Mouse (Mus musculus): ENCODE results near the gene Lin28b. TPM values are rescaled to one million over a fixed set of nuclear protein-coding genes. Genes with fewer than 3 reads are reported as not detected.

Lin28b gene
- polyA plus RNA-seq, 2 experiments: 1.1 to 1.2 TPM

GRCm38 (mm10) chr10:45335434-45336422 lies 150.5 kb downstream of the Lin28b start, which contains the start of gene Bves:
Gene Bves, plus strand, starts transcription at chr10:45335772.
- peak within 1 kb of the TSS; percentile 86 for H3K4me2 ChIP-seq (replicated peaks; ENCODE audit: low read depth, low read length, severe bottlenecking)
- H3K4me1 ChIP-seq (ENCODE audit: control insufficient read depth, insufficient read depth, low read length): 0 out of 2 replicates have a peak, but pooled peaks cover 3% of the 10 kb centered on the region
- peak within 1 kb of the TSS; percentile 73 for H3K9ac ChIP-seq (ENCODE audit: low read depth, low read length, severe bottlenecking)
- H3K4me3 ChIP-seq (replicated peaks; ENCODE audit: low read length): peak within 1 kb of the TSS; percentile 70
- H3K27me3 ChIP-seq (ENCODE audit: control insufficient read depth, insufficient read depth, low read length): no peaks in the 10 kb centered on the region
- H3K9me3 ChIP-seq (ENCODE audit: control insufficient read depth, low read length): no peaks in the 10 kb centered on the region
- no peaks in the 10 kb centered on the region for H3K36me3 ChIP-seq (ENCODE audit: control insufficient read depth, insufficient read depth, low read length)
- 0 out of 2 replicates have a peak within 1 kb of the TSS, but pooled peaks have one; percentile 26 for H3K27ac ChIP-seq (replicated peaks; ENCODE audit: low read depth, low read length)
- peak; percentile 40 for DNase-seq (ENCODE audit: low spot score)
- no peak for TF ChIP-seq POLR2A (IDR thresholded peaks at IDR 0.05; ENCODE audit: borderline replicate concordance, extremely low read depth, insufficient read depth, insufficient read length)
- ATAC-seq (ENCODE audit: low FRiP score, low read depth): peak; percentile 77
- 1% methylated on average over 78 of the region's 116 CpGs for WGBS

DNA sequence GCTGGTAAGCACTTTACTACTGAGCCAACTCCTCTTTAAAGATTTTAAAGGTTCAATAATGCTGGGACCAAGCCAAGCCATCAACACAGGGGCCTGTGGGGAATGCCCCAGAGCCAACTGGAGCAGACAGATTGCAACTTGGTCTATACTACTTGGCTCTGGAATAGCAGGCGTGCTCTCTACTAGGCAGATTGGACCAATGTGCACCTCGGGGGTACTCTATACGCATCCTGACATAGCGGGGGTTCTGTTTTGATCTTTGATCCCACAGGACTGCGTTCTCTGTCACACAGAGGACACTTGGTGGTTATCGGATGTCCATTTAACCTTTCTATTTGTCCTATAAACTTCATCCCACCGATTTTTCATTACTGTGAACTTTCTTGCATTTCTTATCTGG lies 151.3 kb downstream of the Lin28b start:
- H3K9ac ChIP-seq (ENCODE audit: low read depth, low read length, severe bottlenecking): peak overlapping the region; percentile 73; the same call in 1 of the 2 replicates
- no peaks in the 10 kb centered on the region for H3K9me3 ChIP-seq (ENCODE audit: control insufficient read depth, low read length)
- 0 out of 2 replicates have a peak, but pooled peaks cover 3% of the 10 kb centered on the region for H3K4me1 ChIP-seq (ENCODE audit: control insufficient read depth, insufficient read depth, low read length)
- H3K36me3 ChIP-seq (ENCODE audit: control insufficient read depth, insufficient read depth, low read length): no peaks in the 10 kb centered on the region
- no peak overlapping the region for H3K27ac ChIP-seq (replicated peaks; ENCODE audit: low read depth, low read length)
- DNase-seq (ENCODE audit: low spot score) (peak; percentile 23), ATAC-seq (ENCODE audit: low FRiP score, low read depth) (0 out of 2 replicates have a peak, but pooled peaks have one; percentile 35)
- no peaks in the 10 kb centered on the region for H3K27me3 ChIP-seq (ENCODE audit: control insufficient read depth, insufficient read depth, low read length)
- peak overlapping the region; percentile 86 for H3K4me2 ChIP-seq (replicated peaks; ENCODE audit: low read depth, low read length, severe bottlenecking)
- TF ChIP-seq POLR2A (IDR thresholded peaks at IDR 0.05; ENCODE audit: borderline replicate concordance, extremely low read depth, insufficient read depth, insufficient read length): no peak
- WGBS: 15% methylated on average over 7 of the region's 7 CpGs
- H3K4me3 ChIP-seq (replicated peaks; ENCODE audit: low read length): peak overlapping the region; percentile 70

DNA sequence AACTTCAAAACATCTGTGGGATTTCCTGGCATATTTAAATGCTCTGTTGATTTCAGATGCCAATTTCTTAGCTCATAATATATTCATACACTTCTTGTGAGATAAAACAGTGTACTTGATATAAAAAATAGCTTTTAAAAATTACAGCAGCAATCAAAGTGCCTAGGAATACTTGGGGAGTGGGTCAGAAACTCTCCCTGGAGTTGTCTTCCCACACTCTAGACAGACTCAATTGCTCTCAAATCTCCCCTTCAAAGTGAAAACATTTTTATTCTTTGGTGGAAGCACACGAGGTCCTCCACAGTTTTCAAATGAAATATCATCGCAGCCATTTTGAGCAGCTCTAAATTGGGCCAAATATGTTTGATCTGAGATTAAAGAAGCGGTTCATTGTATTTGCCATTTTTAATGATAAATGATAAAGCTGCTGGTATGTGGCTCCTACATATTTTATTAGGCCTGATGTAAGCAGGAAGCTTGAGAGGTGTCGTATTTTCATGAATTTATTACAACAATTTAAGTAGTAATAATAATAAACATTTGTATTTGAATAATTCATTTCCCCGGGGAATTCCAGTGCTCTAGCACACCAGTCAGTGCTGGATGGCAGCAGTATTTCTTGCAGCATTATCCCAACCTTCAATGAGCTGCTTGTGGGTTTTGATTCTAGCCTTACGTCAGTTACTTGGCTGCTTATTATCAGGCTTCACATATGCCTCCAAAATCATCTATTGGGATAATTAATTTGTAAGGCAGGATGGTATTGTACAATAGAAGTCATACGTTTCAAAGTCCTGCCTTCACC lies 157.8 kb downstream of the Lin28b start:
- no peaks in the 10 kb centered on the region for H3K9me3 ChIP-seq (ENCODE audit: control insufficient read depth, low read length)
- no peaks in the 10 kb centered on the region for H3K27me3 ChIP-seq (ENCODE audit: control insufficient read depth, insufficient read depth, low read length)
- WGBS: 64% methylated on average over 7 of the region's 7 CpGs
- DNase-seq (ENCODE audit: low spot score): no peak
- no peak overlapping the region for H3K4me2 ChIP-seq (replicated peaks; ENCODE audit: low read depth, low read length, severe bottlenecking)
- no peak overlapping the region for H3K4me3 ChIP-seq (replicated peaks; ENCODE audit: low read length)
- no peak for TF ChIP-seq POLR2A (IDR thresholded peaks at IDR 0.05; ENCODE audit: borderline replicate concordance, extremely low read depth, insufficient read depth, insufficient read length)
- H3K27ac ChIP-seq (replicated peaks; ENCODE audit: low read depth, low read length): no peak overlapping the region
- H3K36me3 ChIP-seq (ENCODE audit: control insufficient read depth, insufficient read depth, low read length): no peaks in the 10 kb centered on the region
- H3K4me1 ChIP-seq (ENCODE audit: control insufficient read depth, insufficient read depth, low read length): no peaks in the 10 kb centered on the region
- H3K9ac ChIP-seq (ENCODE audit: low read depth, low read length, severe bottlenecking): no peak overlapping the region
- ATAC-seq (ENCODE audit: low FRiP score, low read depth): no peak

Other genes with a start within 250 kb of the Lin28b start
- 4.2 and 5.0 TPM in 2 replicates for gene Bves, start 150.6 kb downstream of the Lin28b start, polyA plus RNA-seq (2012; rRNA removed)
- gene Bves, start 150.6 kb downstream of the Lin28b start, polyA plus RNA-seq (2014; fragmentation: Nextera tagmentation; extraction: Ambion mirVana): 3.4 and 3.5 TPM in 2 replicates
- 20.7 and 26.5 TPM in 2 replicates for gene Hace1, start 91.4 kb upstream of the Lin28b start, polyA plus RNA-seq (2012; rRNA removed)
- gene Hace1, start 91.4 kb upstream of the Lin28b start, polyA plus RNA-seq (2014; fragmentation: Nextera tagmentation; extraction: Ambion mirVana): 20.4 and 23.9 TPM in 2 replicates

Measured in limb, embryonic 14.5 days (tissue).